Mouse (Mus musculus) c-Kit-positive CD71-negative TER-119-negative erythroid progenitor cells, embryonic 14.5 days (primary cell): ENCODE data around the gene Arhgap10.

ENCODE experiments used
- DNase-seq: peaks from one replicate; pipeline ENCODE4 v3.0.0-alpha.2; 2013; ENCODE audit warnings: low read depth

Arhgap10 gene

DNA sequence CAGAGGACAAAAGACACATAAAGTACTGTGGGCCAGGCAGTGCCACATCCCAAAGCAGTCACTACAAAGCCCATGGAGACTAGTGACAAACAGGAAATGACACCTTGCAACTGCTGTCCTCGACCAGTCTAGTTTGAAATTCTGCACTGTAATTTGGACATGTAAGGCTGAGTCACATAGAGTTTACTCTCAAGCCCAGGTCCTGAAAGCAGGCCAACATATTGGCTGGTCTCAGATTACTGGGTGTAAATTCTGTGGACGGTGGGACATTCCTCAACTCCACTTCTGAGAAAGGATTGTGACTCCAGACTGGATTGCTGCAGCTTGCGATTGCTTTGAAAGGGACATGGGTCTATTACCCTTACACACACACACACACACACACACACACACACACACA lies 229.7 kb downstream of the Arhgap10 start:
- DNase-seq: no peak

DNA sequence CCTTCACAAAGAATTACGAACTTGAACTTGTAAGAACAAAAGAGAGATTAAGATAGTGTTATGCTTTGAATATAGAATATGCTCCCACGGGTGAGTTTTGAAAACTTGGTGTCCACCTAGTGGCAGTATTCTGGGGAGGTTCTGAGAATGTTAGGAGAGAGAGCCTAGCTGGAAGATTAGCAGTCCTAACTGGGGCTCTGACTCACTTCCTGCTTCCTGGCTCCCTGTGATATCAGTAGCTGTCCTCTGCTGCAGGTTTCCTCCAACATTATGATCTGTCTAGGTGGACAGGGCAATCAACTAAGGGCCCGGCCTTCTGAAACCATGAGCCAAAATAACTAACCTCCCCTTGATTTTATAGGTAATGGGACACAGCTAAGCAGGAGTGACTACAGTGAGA lies 233.3 kb downstream of the Arhgap10 start:
- DNase-seq: no peak

- DNase-seq: no peak
Observed at GRCm38 (mm10) chr8:77282605-77283236, 235.0 kb downstream of the Arhgap10 start.

DNA sequence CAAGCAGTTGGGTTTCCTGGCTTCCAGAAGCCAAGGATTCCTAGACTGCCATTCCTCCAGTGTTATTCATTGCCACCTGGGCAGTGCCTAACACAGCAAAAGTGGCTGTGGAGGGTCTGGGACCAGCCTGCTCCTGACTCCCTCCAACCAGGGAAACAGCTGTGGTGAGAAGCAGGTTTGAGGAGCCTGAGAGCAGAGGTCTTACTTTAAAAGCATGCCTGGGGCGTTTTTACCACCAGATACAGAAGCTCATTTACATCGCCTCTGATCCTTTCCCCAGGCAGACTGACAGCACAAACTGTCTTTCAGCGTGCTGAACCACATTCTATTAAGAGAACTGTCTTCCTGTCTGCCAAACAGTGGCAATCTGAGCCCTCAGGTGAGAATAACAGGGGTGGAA lies 237.8 kb downstream of the Arhgap10 start:
- DNase-seq: no peak

DNA sequence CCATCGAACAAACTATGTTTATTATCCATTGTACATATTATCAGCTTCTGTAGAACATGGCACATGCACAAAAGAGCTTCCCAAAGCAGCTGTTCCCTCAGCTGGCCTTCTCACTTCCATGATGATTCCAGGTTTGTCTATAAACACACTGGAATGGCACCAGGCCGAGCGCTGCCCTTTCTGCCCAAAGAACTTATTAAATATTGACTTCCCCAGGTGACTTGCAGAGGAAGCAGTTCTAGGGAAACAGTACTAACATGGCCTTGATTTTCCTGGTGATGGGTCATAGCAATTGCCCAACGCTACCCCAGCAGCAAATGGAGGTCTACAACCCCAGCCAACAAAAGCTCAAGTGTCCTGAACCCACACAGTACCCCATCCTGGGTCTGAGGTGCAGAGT lies 239.5 kb downstream of the Arhgap10 start:
- DNase-seq: no peak

DNA sequence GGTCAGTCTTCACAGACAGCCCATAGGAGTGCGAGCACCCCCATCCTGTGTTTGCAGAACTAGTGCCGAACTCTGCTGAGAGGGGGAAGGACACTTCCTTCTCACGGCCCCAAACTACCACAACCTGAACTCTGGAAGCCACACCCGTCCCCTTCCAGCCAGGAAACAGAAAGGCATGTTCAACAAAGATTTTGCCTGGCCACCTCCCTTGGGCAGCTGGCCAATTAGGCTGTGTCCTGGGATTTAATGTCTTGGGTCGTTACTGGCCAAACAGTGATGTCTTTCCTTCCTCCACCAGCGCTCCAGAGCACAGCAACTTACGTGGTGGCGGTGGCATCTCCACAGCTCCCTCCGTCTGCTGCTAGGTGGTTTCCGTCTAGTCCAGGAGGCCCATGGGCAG lies 240.9 kb downstream of the Arhgap10 start:
- DNase-seq: no peak

GRCm38 (mm10) chr8:77275571-77275970 lies 242.2 kb downstream of the Arhgap10 start:
- no peak for DNase-seq

DNA sequence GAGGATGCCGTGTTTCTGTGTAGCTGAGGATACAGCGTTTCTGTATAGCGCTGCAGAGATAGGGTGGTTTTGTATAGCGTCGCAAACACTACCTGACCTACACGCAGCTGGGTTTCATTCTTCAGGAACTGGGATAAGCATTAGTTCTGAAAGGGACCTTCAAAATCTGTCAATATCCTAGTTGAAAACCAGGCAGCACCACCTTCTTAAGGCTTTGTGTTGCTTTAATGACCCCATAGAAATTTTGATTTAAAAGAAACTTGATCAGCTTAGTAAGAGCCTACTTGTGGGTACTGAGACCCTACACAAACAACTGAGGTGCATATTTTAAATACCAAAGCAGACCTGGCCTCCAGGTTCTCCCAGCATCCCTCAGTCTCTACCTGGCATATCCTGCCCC lies 245.6 kb downstream of the Arhgap10 start:
- DNase-seq: no peak

DNA sequence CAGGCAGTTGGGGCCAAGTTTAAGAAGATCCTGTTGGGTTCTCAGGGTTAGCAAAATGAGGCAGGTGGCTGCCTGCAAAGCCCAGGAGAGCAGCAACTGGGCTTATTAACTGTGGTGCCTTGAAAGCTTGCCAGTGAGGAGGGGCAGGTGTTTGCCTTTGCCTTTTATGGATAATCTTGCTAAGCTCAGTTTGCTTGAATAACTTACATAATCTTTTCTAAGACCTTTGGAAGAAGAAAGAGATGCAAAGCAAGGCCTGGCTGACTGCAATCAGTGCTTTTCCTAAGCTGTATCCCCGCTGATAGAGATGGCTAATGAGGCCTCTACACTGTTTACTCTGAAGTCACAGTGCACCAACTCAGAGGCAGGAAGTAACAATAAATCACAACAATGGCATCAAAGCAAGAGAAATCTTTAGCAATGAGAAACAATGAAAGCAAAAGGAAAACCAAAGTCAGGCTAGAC lies 249.8 kb downstream of the Arhgap10 start:
- no peak for DNase-seq

DNA sequence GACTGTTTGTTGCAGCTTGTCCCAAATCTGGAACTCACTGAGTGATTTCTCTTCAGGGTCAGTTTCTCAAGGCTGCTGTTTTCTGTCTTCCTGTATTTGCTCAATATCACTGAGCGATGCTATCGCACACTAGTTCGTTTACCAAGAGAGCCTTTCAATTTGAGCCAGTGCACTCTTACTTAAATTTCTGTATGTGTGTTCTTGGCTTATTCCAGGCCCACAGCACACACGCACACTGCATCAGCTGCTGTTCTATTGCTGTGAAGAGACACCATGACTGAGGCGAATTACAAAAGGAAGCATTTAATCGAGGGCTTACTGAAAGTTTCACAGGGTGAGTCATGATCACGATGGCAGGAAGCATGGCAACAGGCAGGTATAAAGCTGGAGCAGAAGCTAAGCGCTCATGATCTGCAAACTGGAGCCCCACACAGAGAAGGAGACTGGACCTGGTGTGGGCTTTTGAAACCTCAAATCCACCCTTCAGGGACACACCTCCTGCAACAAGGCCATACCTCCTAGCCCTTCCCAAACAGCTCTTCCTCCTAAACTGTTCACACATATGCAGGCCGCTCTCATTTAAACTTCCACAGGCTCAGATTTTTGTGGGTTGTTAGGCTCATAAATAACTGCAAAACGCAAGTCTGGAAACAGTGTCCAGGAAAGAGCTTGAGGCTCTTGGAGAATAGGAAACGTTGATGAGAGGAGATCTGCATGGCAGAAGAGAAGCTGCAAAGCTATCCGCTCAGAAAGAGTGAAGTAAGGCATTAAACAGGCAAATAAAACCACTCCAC lies 255.3 kb downstream of the Arhgap10 start:
- no peak for DNase-seq

GRCm38 (mm10) chr8:77261215-77261614 lies 256.5 kb downstream of the Arhgap10 start:
- no peak for DNase-seq

GRCm38 (mm10) chr8:77257085-77257451 lies 260.7 kb downstream of the Arhgap10 start:
- DNase-seq: no peak

- no peak for DNase-seq
Observed at GRCm38 (mm10) chr8:77256450-77257084, 261.2 kb downstream of the Arhgap10 start.

DNA sequence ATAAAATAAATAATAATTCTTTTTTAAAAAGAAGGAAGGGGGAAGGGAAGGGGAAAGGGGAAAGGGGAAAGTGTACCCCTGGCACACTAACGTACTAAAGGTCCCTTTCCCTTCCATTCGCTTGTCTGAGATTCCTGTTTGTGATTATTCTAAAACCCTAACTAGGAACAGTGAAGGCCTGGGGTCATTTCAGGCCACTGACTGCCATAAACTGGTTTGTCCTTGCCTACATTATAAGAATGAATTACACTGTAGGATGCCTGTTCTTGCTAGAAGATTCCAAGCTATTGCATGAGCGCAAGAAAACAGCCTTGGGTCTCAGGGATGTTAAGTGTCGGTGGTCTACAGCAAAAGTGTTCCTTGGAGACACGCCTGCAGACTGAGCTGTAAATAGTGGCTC lies 263.3 kb downstream of the Arhgap10 start:
- DNase-seq: no peak

GRCm38 (mm10) chr8:77251134-77251533 lies 266.6 kb downstream of the Arhgap10 start:
- no peak for DNase-seq

GRCm38 (mm10) chr8:77250094-77250493 lies 267.7 kb downstream of the Arhgap10 start:
- DNase-seq: no peak

DNA sequence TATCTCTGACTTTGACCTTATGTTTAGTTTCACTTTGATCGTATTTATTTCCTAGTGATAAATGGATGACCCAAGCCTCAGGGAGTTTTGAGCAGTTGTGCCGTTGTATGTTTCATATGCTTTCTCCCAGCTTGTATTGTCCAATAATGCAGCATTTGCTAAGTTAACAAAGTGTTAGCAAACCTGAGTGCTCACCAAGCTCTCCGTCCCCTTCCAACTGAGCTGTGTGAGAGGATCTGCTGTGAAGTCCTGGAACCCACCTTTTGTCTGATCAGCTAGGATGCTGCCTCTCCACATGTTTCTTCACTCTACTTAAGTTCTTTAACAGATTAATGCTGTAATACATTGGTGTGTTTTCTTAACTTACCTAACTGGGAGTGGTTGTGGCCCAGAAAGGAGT lies 276.4 kb downstream of the Arhgap10 start:
- no peak for DNase-seq

GRCm38 (mm10) chr8:77239462-77239861 lies 278.3 kb downstream of the Arhgap10 start:
- no peak for DNase-seq

DNA sequence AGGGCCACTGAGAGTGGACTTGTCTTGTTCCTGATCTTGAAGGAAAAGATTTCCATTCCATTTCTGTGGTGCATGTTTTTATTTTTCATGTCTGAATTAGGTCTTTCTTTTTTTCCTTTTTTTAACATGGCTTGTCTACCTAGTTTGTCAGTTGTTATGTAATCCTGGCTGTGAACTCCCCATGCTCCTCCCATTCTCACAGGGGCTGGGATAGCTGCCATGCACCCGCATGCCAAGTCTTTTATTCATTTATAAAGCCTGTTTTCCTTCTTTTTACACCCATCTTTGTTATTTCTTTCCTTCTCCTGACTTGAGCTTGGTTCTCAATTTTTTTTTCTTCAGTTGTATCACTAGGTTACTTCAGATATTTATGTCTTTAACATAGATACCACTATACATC lies 281.1 kb downstream of the Arhgap10 start:
- DNase-seq: no peak

DNA sequence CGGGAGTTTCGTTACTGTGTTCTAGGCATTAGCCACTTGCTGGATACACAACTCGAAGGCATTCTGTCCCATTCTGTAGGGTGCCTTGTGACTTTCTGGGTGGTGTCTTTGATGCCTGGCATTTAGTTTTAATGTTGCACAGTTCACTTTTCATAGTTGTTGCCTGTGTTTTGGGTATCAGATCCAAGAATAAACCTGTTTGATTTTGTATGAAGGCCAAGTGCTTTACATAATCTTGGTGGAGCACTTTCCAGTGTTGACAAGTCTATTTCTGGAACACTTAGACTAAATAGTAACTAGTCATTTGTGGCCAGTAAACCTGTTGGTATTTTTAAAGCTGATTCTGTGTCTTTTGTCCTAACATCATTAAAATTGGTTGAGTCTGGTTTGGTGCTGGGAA lies 285.3 kb downstream of the Arhgap10 start:
- no peak for DNase-seq

GRCm38 (mm10) chr8:77231834-77232233 lies 285.9 kb downstream of the Arhgap10 start:
- no peak for DNase-seq

DNA sequence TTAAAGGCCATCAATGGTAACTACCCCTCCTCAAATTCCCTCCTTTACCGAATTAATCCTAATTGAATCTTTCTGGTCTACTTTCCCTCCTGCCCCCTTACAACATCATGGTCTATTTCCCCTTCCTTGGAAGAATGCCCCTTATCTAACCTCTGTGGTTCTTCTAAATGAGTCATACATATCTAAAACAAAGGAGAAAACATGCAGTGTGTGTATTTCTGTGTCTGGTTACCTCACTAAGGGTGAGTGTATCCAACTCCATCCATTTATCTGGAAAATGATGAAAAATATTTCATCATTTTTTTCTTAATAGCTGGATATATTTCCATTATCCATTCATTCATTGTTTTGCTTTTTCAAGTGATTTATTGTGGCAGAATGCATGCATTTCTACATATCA lies 286.5 kb downstream of the Arhgap10 start:
- DNase-seq: no peak

GRCm38 (mm10) chr8:77228688-77229087 lies 289.1 kb downstream of the Arhgap10 start:
- no peak for DNase-seq
